Mouse (Mus musculus): ENCODE data around the gene Mlst8. TPM values are rescaled to one million over a fixed set of nuclear protein-coding genes. Genes with fewer than 3 reads are reported as not detected.

The Mlst8 gene
- polyA plus RNA-seq (2012) = 8.4 and 8.5 TPM in 2 replicates

DNA sequence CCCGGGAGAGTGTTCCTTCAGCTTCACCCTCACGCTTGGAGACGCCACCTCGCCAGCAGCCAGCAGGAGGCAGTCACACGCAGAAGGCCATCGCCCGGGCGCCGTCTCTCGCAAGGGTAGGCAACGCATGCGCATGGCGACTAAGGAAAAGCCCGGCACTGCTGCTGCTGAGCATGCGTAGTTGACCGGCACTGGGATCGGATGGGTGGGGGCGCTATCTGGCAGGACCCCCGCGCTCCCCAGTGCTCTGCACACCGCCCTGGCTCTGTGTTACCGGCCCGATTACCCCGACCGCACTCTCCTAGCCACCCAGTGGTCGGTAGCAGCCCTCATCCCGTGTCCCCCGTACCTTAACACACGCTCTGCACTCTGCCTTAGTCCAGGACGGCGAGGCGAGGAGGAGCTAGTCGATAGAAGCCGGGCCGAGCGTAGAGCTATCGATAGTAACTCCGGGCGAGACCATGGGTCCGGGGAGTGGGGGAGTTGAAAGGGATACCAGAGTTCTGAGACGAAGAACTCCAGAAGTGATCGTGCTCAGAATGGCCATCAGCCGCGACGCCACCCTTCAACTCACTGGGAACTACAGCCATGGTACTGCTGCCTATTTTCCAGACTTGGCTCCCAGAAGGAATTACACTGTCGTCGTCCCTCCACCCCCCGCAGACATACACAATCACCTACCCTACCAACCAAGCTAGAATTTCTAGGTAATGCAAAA is at the start of gene Mlst8:
TSS of gene Mlst8 (minus strand) at position 416 of the 718 bp plus-strand sequence.
- no peak for TF ChIP-seq GATA1 (IDR thresholded peaks at IDR 0.05; ENCODE audit: low read length)

DNA sequence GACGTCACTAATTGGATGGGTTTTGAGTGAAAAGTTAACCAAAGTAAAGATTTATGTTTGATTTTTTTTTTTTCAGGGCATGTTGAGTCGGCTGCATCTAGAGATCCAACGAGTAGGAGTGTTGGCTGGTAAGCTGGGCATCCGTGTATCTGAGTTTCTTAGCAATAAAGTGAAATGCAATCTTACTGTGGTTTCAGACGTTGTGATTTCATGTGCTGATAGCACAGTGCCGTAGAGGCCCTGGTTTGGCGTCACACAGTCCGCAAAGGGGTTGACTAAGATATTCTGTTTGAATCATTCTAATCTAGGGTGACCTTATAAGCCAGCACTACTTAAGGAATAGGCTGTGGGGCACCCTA is 49.7 kb upstream of the Mlst8 start:
- no peak for TF ChIP-seq GATA1 (IDR thresholded peaks at IDR 0.05; ENCODE audit: low read length)

DNA sequence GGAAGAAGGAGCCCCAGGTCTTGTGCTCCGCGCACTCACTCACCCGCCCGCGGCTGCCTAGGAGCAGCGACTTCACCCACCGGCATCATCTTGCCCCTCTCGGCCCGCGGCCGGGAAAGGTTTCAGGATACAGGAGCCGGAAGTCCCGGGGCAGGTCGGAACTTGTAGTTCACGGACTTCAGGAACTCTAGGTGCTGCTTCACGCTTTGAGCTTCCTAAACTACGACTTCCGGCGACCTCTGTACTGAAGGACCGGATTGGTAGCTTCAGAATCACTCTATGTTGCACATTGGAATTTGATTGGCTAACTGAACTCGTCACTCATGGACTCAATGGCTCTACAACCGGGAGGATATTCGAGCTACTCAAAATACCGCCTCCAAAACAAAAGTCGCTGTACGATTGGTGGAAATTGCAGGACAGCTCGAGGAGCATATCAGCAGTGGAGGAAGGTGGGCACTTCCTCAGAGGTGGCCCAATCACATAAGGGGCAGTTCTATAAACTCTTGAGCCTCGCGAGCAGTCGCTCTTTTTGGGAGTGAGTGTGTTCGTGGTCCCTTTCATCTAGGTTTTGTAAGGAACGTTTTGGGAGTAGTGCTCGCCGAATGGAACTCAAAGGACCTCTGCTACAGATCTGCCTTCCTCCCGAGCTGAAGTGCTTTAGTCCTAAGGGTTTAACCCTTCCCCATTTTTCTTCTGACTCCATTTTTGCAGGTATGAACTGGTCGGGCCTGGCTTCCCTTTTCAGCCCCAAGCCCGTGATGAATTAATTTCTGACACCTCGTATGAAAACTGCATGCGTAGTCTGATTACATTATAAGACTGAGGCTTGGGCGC is 49.1 kb upstream of the Mlst8 start, which contains the start of gene Traf7:
TSS of gene Traf7 (minus strand) at position 216 of the 837 bp plus-strand sequence.
- TF ChIP-seq GATA1 (IDR thresholded peaks at IDR 0.05; ENCODE audit: low read length) = no peak

DNA sequence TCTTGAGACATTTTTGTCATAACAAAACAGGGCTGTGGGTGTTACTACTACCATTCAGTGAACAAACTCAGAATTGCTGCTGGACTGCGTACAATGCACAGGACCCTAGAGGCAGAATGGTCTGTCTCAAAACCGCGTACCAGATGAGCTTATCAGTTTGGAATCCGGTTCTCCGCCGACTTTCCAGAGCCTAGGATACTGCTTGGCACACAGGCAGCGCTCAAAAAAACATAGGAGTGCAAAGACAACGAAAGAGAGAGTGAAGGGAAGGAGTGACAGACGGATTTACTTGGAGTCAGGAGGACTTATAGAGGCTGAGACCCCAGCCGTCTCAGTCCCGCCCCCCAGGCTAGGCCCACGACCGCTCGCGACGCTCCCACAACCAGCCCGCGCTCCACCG is 48.4 kb upstream of the Mlst8 start:
- TF ChIP-seq GATA1 (IDR thresholded peaks at IDR 0.05; ENCODE audit: low read length) = no peak

DNA sequence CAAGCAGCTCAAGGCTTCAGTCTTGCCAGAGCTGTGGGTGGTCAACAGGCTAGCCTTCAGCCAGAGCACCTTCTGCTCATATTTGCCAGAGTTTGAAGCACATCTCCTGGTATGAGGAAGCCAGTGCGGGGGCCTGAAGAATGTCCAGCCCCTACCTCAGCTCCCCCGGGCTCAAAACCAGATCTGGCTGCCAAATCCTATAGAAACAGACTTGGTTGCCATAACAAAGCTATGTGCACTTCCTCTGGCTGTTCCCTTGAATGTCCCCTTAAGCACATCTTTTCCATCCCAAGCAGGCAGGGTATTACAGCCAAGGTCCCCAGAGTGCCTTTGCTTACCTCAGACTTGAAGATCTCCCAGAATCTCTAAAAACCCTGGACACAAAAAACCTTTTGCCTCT is 45.9 kb upstream of the Mlst8 start:
- TF ChIP-seq GATA1 (IDR thresholded peaks at IDR 0.05; ENCODE audit: low read length) = no peak

DNA sequence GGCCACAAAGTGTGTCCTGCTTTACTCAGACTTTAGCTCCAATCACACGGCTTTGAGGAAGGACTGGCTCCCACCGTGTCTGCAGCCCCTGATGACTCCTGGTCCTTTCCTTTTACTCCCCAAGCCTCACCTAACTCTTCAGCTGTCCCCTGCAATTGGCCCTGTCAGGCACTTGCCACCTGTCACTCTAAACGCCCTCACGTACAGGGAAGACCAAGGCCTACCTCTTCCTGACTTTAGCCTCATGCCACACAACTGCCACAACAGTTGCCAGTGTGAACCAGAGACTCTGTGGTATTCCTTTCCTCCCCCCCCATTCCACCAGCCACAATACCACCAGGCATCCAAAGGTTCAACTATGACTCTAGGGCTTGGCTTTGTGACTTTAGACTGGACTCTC is 41.6 kb upstream of the Mlst8 start:
- no peak for TF ChIP-seq GATA1 (IDR thresholded peaks at IDR 0.05; ENCODE audit: low read length)

DNA sequence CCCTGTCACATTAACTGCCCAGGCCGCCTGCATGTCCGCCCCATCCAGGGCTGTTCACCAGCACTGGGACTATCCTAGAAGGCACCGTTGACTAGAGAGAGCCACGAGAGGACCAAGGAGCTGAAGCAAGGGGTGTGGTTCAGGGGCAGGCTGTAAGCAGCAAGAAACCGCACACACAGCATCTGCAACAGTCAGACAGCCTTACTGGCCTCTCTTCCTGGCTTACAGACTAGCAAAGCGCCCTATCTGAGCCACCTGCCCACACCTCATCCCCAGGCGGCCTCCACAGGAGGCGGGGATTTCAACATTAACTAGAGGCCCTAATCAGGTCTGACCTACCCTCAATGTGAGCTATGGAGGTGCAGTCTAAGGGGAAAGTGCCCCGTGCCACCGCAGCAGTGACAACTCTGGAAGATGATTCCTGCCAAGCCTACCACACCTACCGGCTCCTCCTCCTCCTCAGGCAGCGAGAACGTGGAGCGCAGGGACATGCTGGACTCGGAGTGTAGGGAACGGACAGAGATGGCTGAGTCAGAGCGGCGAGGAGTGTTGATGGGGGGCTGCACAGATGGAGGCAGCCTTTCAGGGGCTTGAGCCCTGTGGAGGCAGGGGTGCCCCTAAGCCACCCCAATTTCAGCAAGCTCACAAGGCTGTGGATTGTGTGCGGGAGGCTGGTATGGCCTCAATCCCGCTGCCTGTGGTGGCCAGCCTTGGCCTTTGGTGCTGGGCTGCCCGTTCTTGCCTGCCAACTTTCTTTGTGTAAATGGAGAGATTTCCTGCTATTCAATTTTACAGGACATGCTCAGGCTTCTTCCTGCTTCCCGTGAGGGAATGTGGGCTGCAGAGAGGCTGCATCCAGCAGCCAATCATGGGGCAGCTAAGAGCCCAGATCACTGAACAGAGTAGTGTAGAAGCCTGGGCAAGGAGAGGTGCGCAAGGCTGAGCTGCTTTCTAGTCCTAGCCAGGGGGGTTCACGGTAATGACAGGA is 35.7 kb upstream of the Mlst8 start:
- TF ChIP-seq GATA1 (IDR thresholded peaks at IDR 0.05; ENCODE audit: low read length) = no peak

DNA sequence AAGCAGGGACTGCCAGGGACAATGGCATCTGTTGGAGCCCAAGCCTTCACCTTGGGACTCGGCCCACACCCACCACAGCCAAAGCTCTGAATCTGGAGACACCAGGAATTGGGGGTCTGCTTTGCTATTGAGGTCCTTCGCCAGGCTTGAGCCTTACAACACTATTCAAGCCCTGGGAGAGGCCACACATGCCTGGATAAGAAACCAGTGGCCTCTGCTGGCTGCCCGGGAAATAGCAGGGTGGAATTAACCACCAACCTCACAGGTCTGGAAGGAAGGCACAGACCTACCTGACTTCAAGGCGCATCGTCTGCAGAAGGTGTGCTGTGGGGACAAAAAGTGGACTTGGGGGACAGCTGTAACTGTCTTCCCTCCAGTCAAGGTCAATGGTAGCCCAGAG is 34.7 kb upstream of the Mlst8 start:
- TF ChIP-seq GATA1 (IDR thresholded peaks at IDR 0.05; ENCODE audit: low read length) = no peak

DNA sequence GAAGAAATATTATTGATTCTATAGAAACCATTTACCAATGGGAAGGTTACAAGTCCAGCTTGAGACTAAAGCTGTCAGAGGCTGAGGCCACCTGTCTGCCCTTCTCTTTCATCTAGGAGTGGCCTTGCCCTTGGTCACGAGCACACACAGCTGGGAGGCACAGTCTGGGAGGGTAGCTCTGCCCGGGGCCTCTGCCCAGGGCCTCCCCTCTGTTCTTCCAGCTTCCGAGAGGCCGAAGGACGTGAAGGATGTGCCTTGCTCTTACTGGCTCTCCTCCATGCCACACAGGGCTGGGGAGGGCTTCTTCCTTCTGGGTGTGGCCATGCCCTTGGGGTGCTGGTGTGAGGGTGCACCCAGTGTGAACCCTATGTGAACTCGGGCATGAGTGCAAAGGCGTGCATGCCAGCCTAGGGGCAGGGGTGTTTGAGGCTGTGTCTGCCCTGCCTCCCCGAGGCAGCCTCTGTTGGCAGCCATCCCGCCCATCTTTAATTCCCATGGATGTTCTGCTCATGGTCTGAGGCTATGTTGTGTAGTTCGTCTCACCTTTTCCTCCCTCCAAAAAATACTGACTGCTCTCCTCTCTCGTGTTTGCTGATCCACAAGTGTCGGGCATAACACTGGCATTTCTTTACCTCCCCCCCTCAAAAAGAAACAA is 29.1 kb upstream of the Mlst8 start:
- no peak for TF ChIP-seq GATA1 (IDR thresholded peaks at IDR 0.05; ENCODE audit: low read length)

DNA sequence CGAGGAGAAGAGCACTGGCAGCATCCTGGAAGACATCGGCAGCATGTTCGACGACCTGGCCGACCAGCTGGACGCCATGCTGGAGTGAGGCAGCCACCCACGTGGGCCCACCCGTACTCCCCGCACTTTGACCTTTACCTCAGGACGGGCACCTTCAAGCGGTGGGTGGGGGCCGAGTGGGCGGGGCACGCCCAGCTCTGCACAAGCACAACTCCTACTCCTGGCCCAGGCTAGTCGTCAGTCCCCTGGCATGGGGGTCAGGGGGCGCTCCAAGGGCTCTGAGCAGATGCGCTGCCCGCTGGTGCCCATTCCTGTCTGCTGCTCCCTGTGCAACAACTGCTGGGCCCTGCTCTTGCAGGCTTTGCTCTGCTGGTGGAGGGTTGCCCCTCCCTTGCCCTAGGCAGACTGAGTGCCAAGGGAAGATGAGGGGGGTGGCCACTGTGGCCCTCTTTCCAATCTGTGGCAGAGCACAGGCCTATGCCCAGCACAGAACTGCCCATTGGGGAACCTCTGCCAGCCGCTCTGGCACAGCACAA is 28.3 kb upstream of the Mlst8 start:
- TF ChIP-seq GATA1 (IDR thresholded peaks at IDR 0.05; ENCODE audit: low read length) = no peak

DNA sequence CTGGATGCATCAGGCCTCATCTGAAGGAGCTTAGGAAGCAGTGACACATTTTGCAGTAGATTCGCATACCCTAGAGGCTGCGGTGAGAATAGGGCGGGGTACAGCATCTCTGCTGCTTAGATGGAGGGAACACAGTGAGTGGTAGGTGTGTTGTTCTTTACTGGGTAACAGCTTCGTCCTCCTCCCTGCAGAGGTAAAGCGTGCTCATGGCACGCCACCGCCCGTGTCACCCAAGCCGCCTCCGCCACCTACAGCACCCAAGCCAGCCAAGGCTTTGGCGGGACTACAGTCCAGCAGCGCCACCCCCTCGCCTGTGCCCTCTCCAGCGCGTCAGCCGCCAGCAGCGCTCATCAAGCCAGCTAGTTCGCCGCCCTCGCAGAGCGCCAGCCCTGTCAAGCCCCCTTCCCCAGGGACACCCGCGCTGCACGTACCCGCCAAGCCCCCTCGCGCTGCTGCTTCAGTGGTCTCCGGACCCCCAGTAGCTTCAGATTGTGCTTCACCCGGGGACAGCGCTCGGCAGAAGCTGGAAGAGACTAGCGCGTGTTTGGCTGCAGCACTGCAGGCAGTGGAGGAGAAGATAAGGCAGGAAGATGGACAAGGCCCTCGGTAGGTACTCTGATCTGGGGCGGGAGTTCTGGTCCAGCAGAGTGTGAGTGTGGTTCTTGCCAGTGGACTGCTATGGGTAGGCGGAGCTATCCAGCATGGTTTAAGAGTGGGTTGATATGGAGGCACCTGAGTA is 27.6 kb upstream of the Mlst8 start:
- no peak for TF ChIP-seq GATA1 (IDR thresholded peaks at IDR 0.05; ENCODE audit: low read length)

DNA sequence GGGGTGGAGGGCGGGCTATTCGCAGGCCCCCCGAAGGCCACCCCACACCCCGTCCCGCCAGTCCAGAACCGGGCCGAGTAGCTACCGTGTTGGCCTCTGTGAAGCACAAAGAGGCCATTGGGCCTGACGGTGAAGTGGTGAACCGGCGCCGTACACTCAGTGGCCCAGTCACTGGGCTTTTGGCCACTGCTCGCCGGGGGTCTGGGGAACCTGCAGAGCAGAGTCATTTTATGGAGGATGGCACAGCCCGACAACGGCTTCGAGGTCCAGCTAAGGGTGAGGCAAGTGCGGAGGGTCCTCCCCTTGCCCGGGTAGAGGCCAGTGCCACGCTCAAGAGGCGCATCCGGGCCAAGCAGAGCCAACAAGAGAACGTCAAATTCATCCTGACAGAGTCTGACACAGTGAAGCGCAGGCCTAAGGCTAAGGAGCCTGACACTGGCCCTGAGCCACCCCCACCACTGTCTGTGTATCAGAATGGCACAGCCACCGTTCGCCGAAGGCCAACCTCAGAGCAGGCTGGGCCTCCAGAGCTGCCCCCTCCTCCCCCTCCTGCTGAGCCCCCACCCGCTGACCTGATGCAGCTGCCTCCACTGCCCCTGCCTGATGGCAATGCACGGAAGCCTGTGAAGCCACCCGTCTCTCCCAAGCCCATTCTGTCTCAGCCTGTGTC is 26.5 kb upstream of the Mlst8 start:
- no peak for TF ChIP-seq GATA1 (IDR thresholded peaks at IDR 0.05; ENCODE audit: low read length)

DNA sequence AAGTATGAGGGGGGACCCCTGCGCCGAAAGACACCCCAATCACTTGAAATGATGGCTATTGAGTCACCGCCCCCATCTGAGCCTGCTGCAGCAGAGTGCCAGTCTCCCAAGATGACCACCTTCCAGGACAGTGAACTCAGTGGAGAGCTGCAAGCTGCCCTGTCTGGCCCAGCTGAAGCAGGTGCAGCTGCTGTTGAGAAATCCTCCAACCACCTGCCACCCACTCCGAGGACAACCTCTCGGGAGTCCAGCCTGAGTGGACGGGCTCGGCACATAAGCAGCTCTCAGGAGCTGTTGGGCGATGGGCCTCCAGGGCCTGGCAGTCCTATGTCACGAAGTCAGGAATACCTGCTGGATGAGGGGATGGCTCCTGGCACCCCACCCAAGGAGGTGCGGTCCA is 25.2 kb upstream of the Mlst8 start:
- no peak for TF ChIP-seq GATA1 (IDR thresholded peaks at IDR 0.05; ENCODE audit: low read length)

DNA sequence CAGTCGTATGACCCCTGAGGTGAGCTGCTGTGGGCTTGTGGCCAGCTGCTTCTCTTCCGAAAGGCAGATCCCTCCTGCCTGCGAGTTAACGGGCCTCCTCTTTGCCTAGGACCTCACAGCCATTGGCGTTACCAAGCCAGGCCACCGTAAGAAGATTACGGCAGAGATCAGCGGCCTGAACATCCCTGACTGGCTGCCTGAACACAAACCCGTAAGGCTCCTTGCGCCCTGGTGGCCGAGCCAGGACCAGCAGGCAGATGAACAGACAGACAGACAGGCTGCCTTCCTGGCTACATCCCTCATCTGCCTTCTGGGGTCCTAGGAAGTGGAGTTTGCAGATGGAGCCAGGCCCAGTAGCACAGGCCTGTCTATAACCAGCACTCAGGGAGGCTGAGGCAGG is 23.3 kb upstream of the Mlst8 start:
- no peak for TF ChIP-seq GATA1 (IDR thresholded peaks at IDR 0.05; ENCODE audit: low read length)
